Mouse (Mus musculus) olfactory bulb, adult 2 months (tissue): ENCODE results near the gene Pced1a.
"Not testable (repeated sequence)": the region's sequence is repeated elsewhere in the genome, so short reads cannot be mapped to it uniquely, and the experiment has no call there.

Source experiments
- CTCF ChIP-seq: fragments of 200-500 bp; IDR thresholded peaks from 2 replicates; pipeline ENCODE4 v1.5.1; 2012; ENCODE audit warnings: low read depth, mild to moderate bottlenecking, low read length, moderate library complexity; ENCODE audit not compliant: insufficient read depth
- POLR2A ChIP-seq: fragments of 200-500 bp; IDR thresholded peaks from 2 replicates; pipeline ENCODE4 v1.6.1; 2012; ENCODE audit warnings: mild to moderate bottlenecking, low read depth, low read length, moderate library complexity; ENCODE audit not compliant: insufficient read depth

DNA sequence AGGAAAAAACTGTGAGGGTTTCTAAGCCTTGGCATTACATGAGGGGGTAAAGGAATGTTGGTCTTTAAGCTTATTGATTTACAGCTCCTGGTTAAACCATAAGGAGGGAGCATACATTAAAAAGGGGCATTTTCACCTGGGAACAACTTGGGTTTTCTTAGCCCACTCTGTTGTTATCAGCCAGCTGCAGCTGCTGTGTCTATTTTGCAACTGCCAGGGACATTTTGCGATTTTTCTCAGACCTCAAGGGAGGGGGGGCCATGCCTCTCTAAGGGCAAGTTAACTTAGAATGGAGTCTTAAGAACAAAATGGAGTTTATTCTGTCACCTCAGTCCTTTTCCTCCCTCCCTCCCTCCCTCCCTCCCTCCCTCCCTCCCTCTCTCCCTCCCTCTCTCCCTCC lies 51.5 kb downstream of the Pced1a start:
- not testable (repeated sequence) for TF ChIP-seq CTCF, POLR2A
